Mouse (Mus musculus) v-Abl transformed pro-B cells (cell line): ENCODE data around the gene Hrg.
"Not testable (repeated sequence)": the region's sequence is repeated elsewhere in the genome, so short reads cannot be mapped to it uniquely, and the experiment has no call there.

Experiments
- in situ Hi-C, 2 experiments: fragments of 400-800 bp; cut with MboI; formaldehyde crosslinking; loops; one replicate each; pipeline ENCODE4 v1.15.1; 2025; ENCODE audit not compliant: unreplicated experiment in 2 of 2

The Hrg gene

DNA sequence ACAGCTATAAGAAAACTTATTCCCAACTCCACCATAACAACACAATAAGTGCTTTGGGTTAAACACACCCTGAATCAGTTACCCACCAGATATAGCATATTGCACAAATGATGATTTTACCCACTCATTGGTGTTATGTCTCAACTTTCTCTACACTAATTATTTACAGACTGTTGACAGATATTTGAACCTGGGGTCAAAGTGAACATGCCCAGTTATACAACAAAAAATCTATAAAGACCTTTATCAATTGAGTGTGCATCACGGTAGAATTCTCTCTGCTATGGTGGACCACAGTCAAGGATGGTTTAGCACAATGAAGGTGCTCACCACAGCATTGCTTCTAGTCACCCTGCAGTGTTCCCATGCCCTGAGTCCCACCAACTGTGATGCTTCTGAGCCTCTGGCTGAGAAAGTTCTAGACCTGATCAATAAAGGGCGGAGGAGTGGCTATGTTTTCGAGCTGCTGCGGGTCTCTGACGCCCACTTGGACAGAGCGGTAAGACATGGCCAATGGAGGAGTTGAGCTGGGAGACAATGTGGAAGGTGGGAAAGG, at the start of gene Hrg:
Hrg (plus strand) TSS at position 233 of the 556 bp plus-strand sequence.
- in situ Hi-C loops = loop anchor here (5.0 to 10.0 kb wide), 3 partner anchors 74 to 646 kb away; no protein-coding TSS in a partner anchor

DNA sequence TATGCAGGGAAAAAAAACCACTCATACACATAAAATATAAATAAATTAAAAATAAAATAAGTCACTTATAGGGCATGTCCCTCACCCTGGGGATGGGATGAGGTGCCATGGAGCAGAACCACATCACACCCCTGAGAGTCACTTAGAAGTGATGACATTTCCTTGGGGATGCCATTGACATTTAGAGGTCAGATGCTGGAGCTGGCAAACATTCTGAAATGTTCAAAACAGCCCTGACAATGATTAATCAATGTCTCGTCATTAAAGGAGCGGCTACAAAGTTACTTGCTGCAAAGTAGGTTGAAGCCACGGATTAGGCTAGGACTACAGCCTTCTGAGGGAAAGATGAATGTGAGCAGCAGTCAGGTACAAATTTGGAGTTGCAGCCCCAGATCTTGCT, 49.5 kb upstream of the Hrg start:
- in situ Hi-C loops = no loop called here

DNA sequence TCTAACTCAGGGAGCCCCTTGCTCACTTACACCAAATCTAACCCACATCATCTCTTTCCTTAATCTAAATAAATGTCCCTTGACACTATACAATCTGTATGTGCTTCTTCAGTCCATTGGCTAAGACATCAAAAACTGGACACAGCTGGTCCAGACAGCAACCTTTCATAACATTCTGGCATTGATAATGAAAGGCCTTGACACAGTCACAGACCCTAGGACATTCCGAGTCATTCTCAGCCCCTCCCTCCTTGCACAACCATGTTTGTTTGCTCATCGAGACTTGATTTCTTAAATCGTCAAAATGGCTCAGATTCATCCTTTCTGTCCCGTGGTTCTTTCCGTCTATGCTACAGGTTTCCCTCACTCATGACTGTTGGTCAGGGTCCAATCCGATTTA, 41.6 kb upstream of the Hrg start:
- in situ Hi-C loops = no loop called here

DNA sequence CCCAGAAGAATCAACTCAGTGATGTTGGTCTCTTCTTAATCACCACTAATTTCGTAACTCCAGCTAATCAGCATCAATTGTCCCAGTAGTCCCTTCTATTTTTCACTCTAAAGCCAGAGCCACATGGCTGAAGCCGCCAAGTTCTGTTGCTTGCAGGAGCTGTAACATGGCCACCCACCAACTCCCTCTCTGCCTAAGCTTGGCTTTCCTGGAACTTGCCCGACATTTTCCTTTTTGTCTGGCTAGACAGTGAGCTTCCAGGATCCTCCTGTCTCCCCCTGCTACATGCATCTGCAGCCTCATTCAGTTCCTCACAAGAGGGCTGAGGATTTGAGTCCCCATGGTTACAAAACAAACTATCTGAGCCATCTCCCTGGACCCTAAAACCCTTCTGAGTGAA, 38.9 kb upstream of the Hrg start:
- in situ Hi-C loops = no loop called here

DNA sequence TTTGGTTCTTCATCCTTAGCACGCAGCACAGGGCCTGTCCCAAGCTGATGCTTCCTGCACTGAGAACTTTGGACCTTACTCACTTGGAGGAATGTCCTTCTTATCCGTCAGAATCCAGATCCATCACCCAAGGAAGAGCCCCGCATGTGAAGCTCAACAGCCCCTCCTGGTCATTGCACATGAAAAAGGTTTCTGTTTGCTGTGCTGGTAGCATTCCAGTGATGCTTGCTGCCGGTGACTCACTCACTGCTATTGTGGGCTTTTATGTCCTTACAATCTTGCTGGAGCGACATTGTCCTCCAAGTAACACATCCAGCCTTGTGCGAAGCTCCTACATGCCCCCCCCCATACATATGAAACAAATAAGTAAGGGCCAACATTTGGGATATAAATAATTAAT, 38.0 kb upstream of the Hrg start:
- in situ Hi-C loops = no loop called here

DNA sequence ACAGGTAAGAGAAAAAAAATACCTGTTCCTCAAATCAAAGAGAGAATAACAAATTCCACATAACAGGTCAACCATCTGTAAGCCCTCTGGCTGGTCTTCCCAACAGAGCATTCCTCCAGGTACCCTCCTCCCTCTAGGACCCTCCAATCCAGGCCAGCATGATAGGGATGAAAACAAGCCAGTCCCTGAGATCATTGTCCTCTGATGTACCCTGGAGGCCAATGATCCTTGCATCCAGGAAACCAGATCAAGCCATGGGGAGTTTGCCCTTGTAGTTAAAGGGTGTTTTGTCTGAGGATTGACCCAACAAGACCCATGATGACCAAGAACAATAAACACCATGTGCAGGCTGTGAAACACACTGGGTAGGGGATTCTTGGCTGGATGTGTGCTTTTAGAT, 36.6 kb upstream of the Hrg start:
- in situ Hi-C loops = no loop called here

DNA sequence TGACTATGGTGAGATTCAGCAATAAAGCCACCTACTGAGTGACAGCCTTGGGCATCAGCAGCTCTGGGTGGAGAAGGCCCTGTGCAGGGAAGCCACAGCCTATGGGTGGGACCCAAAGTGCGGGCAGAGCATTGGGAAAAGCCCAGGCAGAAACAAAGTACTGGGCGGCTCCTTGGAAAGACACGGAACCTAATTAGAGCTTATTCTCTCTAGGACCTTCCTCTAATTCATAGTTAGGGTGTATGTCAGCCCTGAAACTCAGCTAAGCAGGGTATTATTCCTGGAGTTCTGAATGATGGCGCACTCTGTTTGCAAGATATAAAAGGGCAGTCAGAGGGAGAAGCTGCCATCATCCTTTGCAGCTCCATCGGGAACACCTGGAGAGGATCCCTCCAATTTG, 32.8 kb upstream of the Hrg start, which contains the start of gene Fetub:
Fetub (plus strand) TSS at position 301 of the 400 bp plus-strand sequence.
- in situ Hi-C loops = no loop called here

DNA sequence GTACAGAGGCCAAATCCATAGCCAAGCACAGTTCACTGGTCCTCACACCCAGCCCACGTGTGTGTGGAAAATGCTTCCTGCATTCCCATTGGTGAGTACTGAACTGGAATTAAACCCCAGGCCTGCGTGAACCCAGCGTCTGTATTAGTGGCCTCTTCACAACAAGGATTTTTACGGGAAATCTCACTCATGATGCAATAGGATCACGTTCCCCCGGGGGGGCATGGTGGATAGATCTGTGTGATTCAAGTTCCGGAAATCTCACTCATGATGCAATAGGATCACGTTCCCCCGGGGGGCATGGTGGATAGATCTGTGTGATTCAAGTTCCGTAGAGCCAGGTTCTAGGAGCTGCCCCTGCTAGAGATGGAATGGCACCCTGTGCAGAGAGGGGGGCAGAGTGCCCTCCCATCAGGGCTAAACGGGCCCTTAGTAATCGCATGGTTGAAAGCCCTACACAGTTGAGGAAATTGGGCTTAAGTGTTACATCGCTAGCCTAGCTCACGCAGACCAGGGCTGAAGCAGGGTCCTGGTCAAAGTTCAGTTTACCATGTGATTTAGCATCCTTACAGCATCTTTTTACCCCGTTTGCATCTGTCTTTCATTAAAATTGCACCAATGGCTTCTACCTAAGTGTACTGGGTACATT, 32.1 kb upstream of the Hrg start:
- in situ Hi-C loops = no loop called here

DNA sequence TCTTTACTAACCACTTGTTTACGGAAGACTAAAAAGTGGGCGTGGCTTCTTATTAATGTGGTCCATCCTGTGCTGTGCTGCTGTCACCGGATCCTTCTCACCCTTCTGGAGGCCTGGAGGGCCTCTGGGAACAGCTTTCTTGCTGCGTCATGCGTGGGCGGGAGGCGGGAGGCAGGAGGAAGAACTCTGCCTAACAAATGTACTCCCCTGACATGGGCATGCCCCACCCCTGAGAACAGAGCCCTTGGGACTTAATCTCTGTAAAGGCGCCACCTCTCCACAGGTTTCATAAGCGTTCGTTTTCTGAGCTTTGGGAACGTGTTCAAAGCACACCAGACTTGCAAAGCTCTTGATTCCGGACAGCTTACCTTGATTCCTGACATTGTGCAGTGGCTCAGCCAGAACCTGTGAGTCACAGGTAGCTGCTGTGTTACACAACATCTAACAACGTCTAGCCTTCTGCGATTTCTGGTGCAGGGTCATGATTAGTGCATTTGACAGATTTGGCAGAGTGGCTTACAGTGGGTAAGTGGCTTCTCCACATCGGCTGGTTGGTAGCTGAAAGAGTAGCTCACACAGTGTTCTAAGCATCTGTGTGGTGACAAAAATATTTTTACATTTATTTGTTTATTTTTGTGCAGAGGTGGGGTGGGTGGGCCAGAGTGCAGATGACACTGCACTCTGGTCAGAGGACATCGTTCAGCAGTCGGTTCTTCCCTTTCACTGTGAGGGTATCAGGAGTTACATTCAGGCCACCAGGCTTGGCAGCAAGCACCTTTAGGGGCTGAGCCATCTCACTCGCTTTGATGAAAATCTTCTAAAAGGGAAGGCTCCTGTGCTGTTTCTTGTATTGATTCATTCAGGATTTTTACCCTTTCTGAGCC, 30.7 kb upstream of the Hrg start:
- in situ Hi-C loops = no loop called here

DNA sequence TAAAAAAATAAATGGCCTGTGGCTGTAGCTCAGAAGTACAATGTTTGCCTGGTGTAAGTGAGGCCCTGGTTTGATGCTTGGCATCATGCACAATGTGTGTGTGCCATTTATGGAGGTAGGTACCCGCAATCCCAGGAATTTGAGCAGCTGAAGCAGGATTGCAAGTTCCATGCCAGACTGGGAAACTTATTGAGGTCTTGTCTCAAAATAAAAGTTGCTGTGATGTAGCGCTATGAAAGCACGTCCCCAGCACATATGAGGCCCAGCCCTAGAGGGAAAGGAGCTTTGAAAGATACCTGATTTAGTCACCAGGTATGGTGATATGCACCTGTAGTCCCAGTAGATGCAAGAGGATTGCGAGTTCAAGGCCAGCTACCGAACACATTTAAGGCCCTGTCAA, 29.1 kb upstream of the Hrg start:
- in situ Hi-C loops = no loop called here

DNA sequence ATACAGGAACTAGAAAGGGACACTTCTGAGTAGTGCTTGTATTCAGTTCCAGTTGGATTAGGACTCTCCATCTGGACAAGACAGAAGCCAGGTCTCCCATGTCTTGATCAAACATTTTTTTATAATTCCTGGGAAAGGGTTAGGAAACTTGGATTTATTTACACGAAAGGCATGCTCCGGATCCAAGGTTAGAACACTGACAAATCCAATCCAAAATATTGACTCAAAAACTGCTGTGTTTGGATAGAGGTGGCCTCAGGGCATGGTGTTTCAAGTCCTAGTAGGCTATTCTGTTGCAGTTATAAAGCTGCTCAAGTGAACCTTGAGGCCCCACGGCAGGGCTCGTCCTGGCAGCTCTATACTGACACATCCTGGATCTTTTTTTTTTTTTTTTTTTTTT, 28.4 kb upstream of the Hrg start:
- in situ Hi-C loops = no loop called here

DNA sequence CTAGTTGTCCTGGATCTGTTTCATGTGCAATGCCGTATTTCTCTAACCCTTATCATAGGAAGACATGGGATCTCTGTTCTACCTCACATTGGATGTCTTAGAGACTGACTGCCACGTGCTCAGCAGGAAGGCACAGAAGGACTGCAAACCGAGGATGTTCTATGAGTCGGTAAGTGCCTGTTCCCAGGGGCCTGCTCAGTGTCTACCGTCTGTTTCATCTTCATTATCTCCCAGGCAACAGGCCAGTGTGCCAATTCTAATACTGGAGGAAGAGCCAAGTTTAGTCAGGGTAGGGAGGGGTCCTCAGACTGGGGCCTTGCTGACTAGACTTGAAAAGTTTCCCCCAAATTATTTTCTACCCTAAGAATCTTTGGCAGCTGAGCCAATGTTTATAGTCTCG, 21.3 kb upstream of the Hrg start:
- in situ Hi-C loops = no loop called here

DNA sequence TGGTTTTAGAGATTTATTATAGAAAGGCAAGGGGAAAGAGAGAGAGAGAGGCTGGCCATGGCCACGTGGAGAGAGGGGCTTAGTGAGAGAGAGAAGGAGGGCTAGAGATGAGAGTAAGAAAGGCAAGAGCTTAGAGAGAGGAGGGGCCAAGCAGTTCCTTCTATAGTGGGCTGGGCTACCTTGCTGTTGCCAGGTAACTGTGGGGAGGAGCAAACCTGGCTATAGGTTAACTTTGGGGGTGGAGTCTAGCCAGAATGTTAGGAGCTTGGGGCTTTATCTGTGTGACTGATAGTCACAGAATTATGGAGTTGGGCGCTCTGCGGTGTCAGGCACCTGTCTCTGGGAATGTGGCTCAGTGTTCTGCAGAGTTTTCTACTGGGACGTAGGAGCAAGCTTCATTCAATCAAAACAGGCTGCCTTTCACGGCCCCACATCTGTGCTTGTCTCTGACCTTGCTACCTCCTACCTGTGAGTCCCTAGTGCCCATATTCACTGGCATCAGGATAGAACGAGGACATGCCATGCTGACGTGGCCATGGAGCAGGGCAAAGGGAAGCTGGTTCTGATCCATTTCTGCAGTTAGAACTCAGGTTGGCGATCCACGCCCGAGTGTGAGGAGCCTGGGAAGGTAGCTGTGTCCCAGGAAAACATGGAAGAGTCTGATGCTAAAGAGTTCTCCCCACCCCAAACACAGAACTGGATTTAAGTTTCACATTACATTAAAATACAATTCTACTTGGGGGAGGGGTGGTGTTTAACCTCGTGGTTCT, 19.3 kb upstream of the Hrg start:
- in situ Hi-C loops = no loop called here

DNA sequence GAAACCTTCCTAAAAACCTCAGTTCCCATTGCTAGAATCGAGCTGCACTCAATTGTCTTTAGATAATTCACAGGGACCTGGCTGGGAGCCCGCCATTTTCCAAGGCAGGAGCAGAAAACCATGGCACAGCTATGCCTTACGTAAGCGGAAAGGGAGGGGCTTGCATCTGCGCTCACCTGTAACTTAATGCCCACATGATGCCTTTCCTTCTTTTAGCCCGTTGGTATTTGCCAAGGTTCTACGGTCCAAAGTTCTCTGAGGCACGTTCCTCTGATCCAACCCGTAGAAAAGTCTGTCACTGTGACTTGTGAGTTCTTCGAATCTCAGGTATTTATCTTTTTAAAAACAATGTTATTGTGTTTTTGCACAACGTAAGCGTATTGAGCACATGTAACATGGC, 13.2 kb upstream of the Hrg start:
- in situ Hi-C loops = no loop called here

DNA sequence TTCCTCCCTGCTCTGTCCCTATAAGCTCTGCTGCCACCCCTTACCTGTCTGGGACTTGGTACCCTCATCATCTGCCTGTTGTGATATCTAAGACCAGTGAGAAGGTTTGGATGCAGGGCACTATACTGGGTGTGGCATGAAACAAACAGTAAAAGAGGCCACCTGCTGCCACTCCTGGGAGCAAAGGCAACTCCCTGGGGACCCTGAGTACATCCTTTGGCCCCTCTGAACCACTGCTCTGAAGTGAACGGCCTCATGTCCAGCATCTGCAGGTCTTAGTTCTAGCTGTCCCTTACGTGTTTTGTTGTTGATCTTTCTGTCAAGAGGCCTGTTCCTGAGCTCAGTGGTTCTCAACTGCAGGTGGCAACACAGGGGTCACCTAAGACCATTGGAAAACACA, 12.3 kb upstream of the Hrg start:
- in situ Hi-C loops = no loop called here

DNA sequence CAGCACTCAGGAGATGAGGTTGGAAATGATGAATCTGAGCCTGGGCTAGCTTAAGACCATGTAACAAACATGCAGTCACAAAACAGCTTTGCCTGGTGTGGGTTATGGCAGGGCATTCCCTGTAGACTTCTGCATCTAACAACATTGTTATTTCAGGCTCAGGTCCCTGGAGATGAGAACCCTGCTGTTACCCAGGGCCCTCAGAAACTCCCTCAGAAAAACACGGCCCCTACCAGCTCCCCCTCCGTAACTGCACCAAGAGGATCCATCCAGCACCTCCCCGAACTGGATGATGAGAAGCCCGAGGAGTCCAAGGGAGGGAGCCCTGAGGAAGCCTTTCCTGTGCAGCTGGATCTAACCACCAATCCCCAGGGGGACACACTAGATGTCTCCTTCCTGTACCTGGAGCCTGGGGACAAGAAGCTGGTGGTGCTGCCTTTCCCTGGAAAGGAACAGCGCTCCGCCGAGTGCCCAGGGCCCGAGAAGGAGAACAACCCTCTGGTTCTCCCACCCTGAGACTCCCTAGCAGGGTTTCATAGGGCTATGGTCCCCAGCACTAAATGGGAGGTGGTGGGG, 11.7 kb upstream of the Hrg start:
- in situ Hi-C loops = no loop called here

DNA sequence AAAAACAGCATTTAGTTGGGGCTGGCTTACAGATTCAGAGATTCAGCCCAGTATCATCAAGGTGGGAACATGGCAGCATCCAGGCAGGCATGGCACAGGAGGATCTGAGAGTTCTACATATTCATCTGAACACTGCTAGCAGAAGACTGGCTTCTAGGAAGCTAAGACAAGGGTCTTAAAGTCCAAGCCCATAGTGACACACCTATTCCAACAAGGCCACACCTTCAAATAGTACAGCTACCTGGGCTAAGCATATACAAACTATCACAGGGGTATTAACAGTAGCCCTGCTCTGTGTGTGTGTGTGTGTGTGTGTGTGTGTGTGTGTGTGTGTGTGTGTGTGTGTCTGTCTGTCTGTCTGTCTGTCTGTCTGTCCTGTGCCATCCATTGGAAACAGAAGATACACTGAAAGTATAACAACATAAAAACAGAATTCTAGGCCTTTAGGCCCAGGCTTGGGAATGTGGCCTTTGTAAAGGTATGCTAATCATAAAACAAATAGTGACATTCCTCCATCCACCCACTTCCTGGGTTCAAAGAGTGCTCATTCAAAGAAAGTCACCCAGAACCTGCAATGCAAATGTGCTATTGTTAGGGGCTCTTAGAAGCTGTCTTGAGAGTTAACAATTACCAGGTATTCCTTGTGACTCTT, 8.9 kb upstream of the Hrg start:
- in situ Hi-C loops = not testable (repeated sequence)

DNA sequence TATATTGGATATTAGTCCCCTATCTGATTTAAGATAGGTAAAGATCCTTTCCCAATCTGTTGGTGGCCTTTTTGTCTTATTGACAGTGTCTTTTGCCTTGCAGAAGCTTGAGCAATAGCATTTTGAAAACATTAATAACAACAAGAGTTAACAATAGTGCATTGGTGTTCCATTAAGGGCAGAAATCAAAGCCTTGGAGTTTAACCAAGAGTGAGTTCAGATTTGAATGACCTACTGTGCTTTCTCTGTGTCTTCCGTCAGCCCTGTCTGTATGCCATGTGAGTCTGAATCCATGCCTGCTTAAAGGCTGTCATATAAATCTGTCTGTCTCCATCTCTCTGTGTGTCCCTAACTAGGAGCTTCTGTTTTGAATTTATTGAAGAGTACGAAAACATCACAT, 3.5 kb upstream of the Hrg start:
- in situ Hi-C loops = no loop called here

DNA sequence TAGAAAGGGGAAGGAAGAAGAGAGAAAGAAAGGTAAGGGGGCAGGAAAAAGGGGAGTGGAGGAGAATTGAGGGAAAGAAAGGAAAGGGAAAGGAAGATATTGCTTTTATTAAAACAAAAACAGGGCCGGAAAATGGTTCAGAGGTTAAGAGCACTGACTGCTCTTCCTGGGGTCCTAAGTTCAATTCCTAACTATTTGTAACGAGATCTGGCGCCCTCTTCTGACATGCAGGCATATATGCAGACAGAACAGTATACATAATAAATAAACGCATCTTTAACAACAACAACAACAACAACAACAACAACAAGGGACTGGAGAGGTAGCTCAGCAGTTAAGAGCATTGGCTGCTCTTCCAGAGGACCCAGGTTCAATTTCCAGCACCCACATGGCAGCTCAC, 2.2 kb downstream of the Hrg start:
- in situ Hi-C loops = loop anchor here (5.0 to 10.0 kb wide), 3 partner anchors 76 to 648 kb away; no protein-coding TSS in a partner anchor
